Mouse (Mus musculus): ENCODE results near the gene Cops2.

Cops2 gene

GRCm38 (mm10) chr2:125858521-125859280 is at the start of gene Cops2, which contains the start of gene Galk2:
Gene Cops2, minus strand, starts transcription at chr2:125859139.
Gene Galk2, plus strand, starts transcription at chr2:125859109.
- peak; percentile 97 for DNase-seq (ENCODE audit: low read depth, low spot score)

- DNase-seq (ENCODE audit: low read depth, low spot score): no peak
These were observed 48.8 kb upstream of the Cops2 start for GRCm38 (mm10) chr2:125907580-125908255.

GRCm38 (mm10) chr2:125906407-125907066 is 47.6 kb upstream of the Cops2 start:
- no peak for DNase-seq (ENCODE audit: low read depth, low spot score)

GRCm38 (mm10) chr2:125901426-125901825 is 42.5 kb upstream of the Cops2 start:
- no peak for DNase-seq (ENCODE audit: low read depth, low spot score)

GRCm38 (mm10) chr2:125900797-125901410 is 42.0 kb upstream of the Cops2 start:
- no peak for DNase-seq (ENCODE audit: low read depth, low spot score)

- no peak for DNase-seq (ENCODE audit: low read depth, low spot score)
These were observed 37.4 kb upstream of the Cops2 start for GRCm38 (mm10) chr2:125896355-125896754.

- no peak for DNase-seq (ENCODE audit: low read depth, low spot score)
These were observed 36.2 kb upstream of the Cops2 start for GRCm38 (mm10) chr2:125895099-125895498.

GRCm38 (mm10) chr2:125893096-125893495 is 34.2 kb upstream of the Cops2 start:
- peak; percentile 24 for DNase-seq (ENCODE audit: low read depth, low spot score)

GRCm38 (mm10) chr2:125885891-125886576 is 27.1 kb upstream of the Cops2 start:
- no peak for DNase-seq (ENCODE audit: low read depth, low spot score)

- DNase-seq (ENCODE audit: low read depth, low spot score): no peak
These were observed 11.2 kb upstream of the Cops2 start for GRCm38 (mm10) chr2:125870159-125870558.

- no peak for DNase-seq (ENCODE audit: low read depth, low spot score)
These were observed 9.4 kb upstream of the Cops2 start for GRCm38 (mm10) chr2:125868301-125868700.

GRCm38 (mm10) chr2:125866058-125866740 is 7.3 kb upstream of the Cops2 start:
- peak; percentile 68 for DNase-seq (ENCODE audit: low read depth, low spot score)

GRCm38 (mm10) chr2:125865585-125865984 is 6.6 kb upstream of the Cops2 start:
- DNase-seq (ENCODE audit: low read depth, low spot score): no peak

GRCm38 (mm10) chr2:125864551-125864950 is 5.6 kb upstream of the Cops2 start:
- DNase-seq (ENCODE audit: low read depth, low spot score): no peak

- no peak for DNase-seq (ENCODE audit: low read depth, low spot score)
These were observed 4.9 kb upstream of the Cops2 start for GRCm38 (mm10) chr2:125863799-125864198.

GRCm38 (mm10) chr2:125857707-125858106 is 1.2 kb downstream of the Cops2 start:
- DNase-seq (ENCODE audit: low read depth, low spot score): no peak

- no peak for DNase-seq (ENCODE audit: low read depth, low spot score)
These were observed 7.7 kb downstream of the Cops2 start for GRCm38 (mm10) chr2:125851237-125851636.

- no peak for DNase-seq (ENCODE audit: low read depth, low spot score)
These were observed 20.1 kb downstream of the Cops2 start for GRCm38 (mm10) chr2:125838708-125839284.

GRCm38 (mm10) chr2:125838091-125838490 is 20.8 kb downstream of the Cops2 start:
- no peak for DNase-seq (ENCODE audit: low read depth, low spot score)

- no peak for DNase-seq (ENCODE audit: low read depth, low spot score)
These were observed 29.0 kb downstream of the Cops2 start for GRCm38 (mm10) chr2:125829924-125830323.

All from mesoderm, embryonic 11.5 days (tissue).